Mouse (Mus musculus): ENCODE data around the gene Wfdc3.

- no peak for TF ChIP-seq POLR2A (IDR thresholded peaks at IDR 0.05; ENCODE audit: control insufficient read depth, extremely low read depth, insufficient read depth, low read length, poor library complexity)
- TF ChIP-seq CTCF (IDR thresholded peaks at IDR 0.05; ENCODE audit: borderline replicate concordance, control insufficient read depth, extremely low read depth, insufficient read depth, low read length, poor library complexity) = no peak
These were observed 13.0 kb upstream of the Wfdc3 start for GRCm38 (mm10) chr2:164758692-164759091.
